Mouse (Mus musculus): ENCODE measurements around the gene Fam169a.
"Not testable (repeated sequence)": the region's sequence is repeated elsewhere in the genome, so short reads cannot be mapped to it uniquely, and the experiment has no call there.

DNA sequence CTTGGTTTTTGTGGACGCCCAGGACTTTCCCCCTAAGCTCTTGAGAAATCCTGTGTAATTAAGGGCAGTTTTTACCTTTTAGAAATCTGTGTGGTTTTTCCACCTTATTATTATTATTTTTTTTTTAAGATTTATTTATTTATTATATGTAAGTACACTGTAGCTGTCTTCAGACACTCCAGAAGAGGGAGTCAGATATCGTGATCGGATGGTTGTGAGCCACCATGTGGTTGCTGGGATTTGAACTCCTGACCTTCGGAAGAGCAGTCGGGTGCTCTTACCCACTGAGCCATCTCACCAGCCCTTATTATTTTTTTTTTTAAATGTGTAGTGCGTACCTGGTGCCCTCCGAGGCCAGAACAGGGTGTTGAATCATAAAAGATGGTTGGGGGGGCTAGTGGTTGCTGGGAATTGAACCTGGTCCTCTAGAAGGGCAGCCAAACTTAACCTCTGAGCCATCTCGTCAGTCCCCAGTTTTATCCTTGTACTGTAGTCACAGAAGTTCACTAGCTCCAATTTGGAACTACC, 71.4 kb downstream of the Fam169a start:
- not testable (repeated sequence) for TF ChIP-seq CTCF, EP300 (IDR thresholded peaks at IDR 0.05; ENCODE audit: low read depth)
